Mouse (Mus musculus) heart, embryonic 15.5 days (tissue): ENCODE measurements around the gene Cdv3. TPM values are rescaled to one million over a fixed set of nuclear protein-coding genes. Genes with fewer than 3 reads are reported as not detected.
A peak's percentile ranks its signal among the peaks of the same experiment; 100 is the strongest.

Experiments
- ATAC-seq: fragments of 200-750 bp; cut with Nextera tagmentation; replicated peaks from 2 replicates; pipeline ENCODE4 v1.8.0; 2017; ENCODE audit warnings: low read depth, moderate TSS enrichment; ENCODE audit not compliant: insufficient number of reproducible peaks, insufficient read depth, low FRiP score
- H3K27ac ChIP-seq: fragments of 300-500 bp; sonication (generic); 2 replicates; pipeline ENCODE4 v1.5.1; 2015; ENCODE audit warnings: mild to moderate bottlenecking, inconsistent platforms
- H3K27me3 ChIP-seq: fragments of 300-500 bp; sonication (generic); 2 replicates; pipeline ENCODE4 v1.6.1; 2015; ENCODE audit warnings: inconsistent platforms
- H3K36me3 ChIP-seq: fragments of 300-500 bp; sonication (generic); 2 replicates; pipeline ENCODE4 v1.6.1; 2015; ENCODE audit warnings: mild to moderate bottlenecking, inconsistent platforms
- H3K4me1 ChIP-seq: fragments of 300-500 bp; sonication (generic); replicated peaks from 2 replicates; pipeline ENCODE4 v1.6.1; 2015; ENCODE audit warnings: inconsistent platforms
- H3K4me2 ChIP-seq: fragments of 300-500 bp; sonication (generic); 2 replicates; pipeline ENCODE4 v1.6.1; 2015; ENCODE audit warnings: inconsistent platforms, mild to moderate bottlenecking, moderate library complexity
- H3K4me3 ChIP-seq: fragments of 300-500 bp; sonication (generic); 2 replicates; pipeline ENCODE4 v1.5.1; 2015; ENCODE audit warnings: mild to moderate bottlenecking, inconsistent platforms
- H3K9ac ChIP-seq: fragments of 300-500 bp; sonication (generic); 2 replicates; pipeline ENCODE4 v1.6.1; 2015; ENCODE audit warnings: mild to moderate bottlenecking, inconsistent platforms
- H3K9me3 ChIP-seq: fragments of 300-500 bp; sonication (generic); replicated peaks from 2 replicates; pipeline ENCODE4 v1.6.1; 2016; ENCODE audit warnings: inconsistent platforms
- WGBS: fragments of 180-500 bp; shearing (Covaris S2); methylation state at CpG from one replicate; pipeline ENCODE4 v1.1.7; 2015; ENCODE audit warnings: mixed read lengths; 5-methylcytosine and 5-hydroxymethylcytosine counted together
- polyA plus RNA-seq: library from polyadenylated mRNA; unstranded; fragments of >200 nt; fragmentation: Nextera tagmentation; extraction: Ambion mirVana; gene quantifications from 2 replicates; pipeline ENCODE4 v1.2.1, GENCODE M21; 2015

The Cdv3 gene
- 75.2 and 89.4 TPM in 2 replicates for polyA plus RNA-seq

GRCm38 (mm10) chr9:103365290-103366247 lies at the start of gene Cdv3:
TSS of gene Cdv3 (minus strand) at chr9:103365840.
- Histone ChIP-seq H3K4me2 (peak within 1 kb of the TSS; percentile 78), H3K27ac (peak within 1 kb of the TSS; percentile 96), H3K9ac (peak within 1 kb of the TSS; percentile 100), H3K9me3 (no peaks in the 10 kb centered on the region), H3K4me3 (peak within 1 kb of the TSS; percentile 92), H3K27me3 (no peaks in the 10 kb centered on the region), H3K36me3 (peaks cover 9% of the 10 kb centered on the region), H3K4me1 (peaks cover 25% of the 10 kb centered on the region)
- WGBS, result under 1% methylated on average over 88 of the region's 95 CpGs
- peak; percentile 97 for ATAC-seq

DNA sequence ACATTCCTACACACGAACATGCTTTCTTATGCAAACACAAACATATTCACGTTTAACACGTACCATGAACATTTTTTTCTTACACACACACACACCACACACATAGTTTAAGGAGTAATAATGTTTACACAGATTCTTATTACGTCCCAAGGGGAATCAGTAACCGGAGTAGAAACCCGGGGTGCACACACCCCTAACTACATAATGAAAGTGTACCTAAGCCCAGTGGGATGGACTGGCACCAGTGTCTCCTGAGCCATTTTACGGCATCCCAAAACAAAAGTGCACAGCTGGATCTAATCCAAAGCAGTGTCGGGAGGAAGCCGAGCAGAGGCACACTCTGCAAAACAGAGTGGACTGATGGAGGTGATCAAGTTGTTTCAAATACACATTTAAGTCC lies 47.8 kb upstream of the Cdv3 start:
- Histone ChIP-seq H3K27me3 (no peaks in the 10 kb centered on the region), H3K9me3 (no peaks in the 10 kb centered on the region), H3K36me3 (no peaks in the 10 kb centered on the region), H3K4me3 (no peak overlapping the region), H3K27ac (no peak overlapping the region), H3K9ac (no peak overlapping the region), H3K4me2 (no peak overlapping the region), H3K4me1 (no peaks in the 10 kb centered on the region)
- no peak for ATAC-seq
- WGBS, result 57% methylated on average over 9 of the region's 9 CpGs

DNA sequence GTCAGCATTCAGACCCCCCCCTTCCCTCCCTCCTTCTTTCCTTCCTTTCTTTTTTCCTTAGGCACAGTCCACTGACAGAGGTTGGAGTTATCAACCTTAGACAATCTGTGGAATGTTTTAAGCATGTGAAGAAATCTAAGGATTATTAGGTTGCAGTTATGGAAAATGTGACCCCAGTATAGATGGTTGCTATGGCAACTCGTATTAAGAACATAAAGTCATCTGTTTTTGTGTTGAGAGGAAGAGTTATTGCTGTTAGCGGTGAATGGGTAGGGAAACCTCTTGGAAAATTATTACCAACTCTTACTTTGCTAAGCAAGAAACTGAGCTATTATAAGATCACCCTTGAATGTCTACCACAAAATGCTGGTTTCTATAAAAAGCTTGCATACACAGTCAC lies 43.5 kb upstream of the Cdv3 start:
- H3K27me3 ChIP-seq, result no peaks in the 10 kb centered on the region
- H3K4me1 ChIP-seq, result no peaks in the 10 kb centered on the region
- no peak overlapping the region for H3K27ac ChIP-seq
- H3K36me3 ChIP-seq, result no peaks in the 10 kb centered on the region
- H3K9ac ChIP-seq, result no peak overlapping the region
- no peaks in the 10 kb centered on the region for H3K9me3 ChIP-seq
- H3K4me2 ChIP-seq, result no peak overlapping the region
- H3K4me3 ChIP-seq, result no peak overlapping the region
- 69% methylated on average over 2 of the region's 2 CpGs for WGBS
- no peak for ATAC-seq

GRCm38 (mm10) chr9:103408136-103408777 lies 42.6 kb upstream of the Cdv3 start:
- Histone ChIP-seq H3K9ac (no peak overlapping the region), H3K4me3 (no peak overlapping the region), H3K27ac (no peak overlapping the region), H3K9me3 (no peaks in the 10 kb centered on the region), H3K36me3 (no peaks in the 10 kb centered on the region), H3K4me1 (no peaks in the 10 kb centered on the region), H3K4me2 (no peak overlapping the region), H3K27me3 (no peaks in the 10 kb centered on the region)
- no peak for ATAC-seq
- WGBS, result 67% methylated on average over 4 of the region's 4 CpGs

GRCm38 (mm10) chr9:103403331-103403973 lies 37.8 kb upstream of the Cdv3 start:
- no peak for ATAC-seq
- no peaks in the 10 kb centered on the region for H3K27me3 ChIP-seq

DNA sequence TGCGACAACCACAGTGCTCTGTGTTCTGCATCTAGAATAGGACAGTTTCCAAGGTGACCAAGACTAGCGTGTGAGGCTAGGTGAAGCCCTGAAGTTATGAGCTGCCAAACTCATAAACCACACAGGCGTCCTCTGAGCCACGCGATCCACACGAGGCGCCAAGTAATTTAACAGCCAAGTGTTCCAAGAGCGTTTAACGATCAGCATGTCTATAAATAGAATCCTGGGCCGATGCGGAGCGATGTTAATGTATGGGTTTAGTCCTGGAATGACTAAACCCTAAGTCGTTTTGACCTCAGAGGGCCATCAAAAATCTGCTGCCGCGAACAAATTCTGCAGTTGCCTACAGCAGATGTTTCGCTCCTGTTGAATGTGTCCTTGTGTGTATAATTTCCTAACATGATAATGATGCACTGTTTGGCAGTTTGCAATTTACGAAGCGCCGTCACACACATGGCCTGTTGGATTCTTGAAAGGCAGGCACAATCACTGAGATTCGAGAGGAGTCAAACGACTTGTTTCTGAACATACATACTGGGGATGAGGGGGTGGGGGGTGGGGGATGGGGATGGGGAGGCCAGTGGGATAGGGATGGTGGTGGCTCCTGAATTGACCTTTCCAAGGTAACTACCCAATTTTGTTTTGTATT lies 33.0 kb upstream of the Cdv3 start:
- no peak for ATAC-seq
- H3K27me3 ChIP-seq, result no peaks in the 10 kb centered on the region
- no peaks in the 10 kb centered on the region for H3K36me3 ChIP-seq
- 0 out of 2 replicates have a peak overlapping the region, but pooled peaks have one; percentile 5 for H3K4me3 ChIP-seq
- H3K4me2 ChIP-seq, result peak overlapping the region; percentile 21; the same call in 1 of the 2 replicates
- 53% methylated on average over 21 of the region's 21 CpGs for WGBS
- no peaks in the 10 kb centered on the region for H3K9me3 ChIP-seq
- H3K4me1 ChIP-seq, result peaks cover 6% of the 10 kb centered on the region
- H3K9ac ChIP-seq, result no peak overlapping the region
- peak overlapping the region; percentile 19 for H3K27ac ChIP-seq

More at GRCm38 (mm10) chr9:103403331-103403973, 37.8 kb upstream of the Cdv3 start:
- H3K9me3 ChIP-seq, result no peaks in the 10 kb centered on the region
- no peak overlapping the region for H3K9ac ChIP-seq
- H3K4me3 ChIP-seq, result no peak overlapping the region
- no peak overlapping the region for H3K4me2 ChIP-seq
- H3K4me1 ChIP-seq, result peaks cover 4% of the 10 kb centered on the region
- WGBS, result 60% methylated on average over 4 of the region's 4 CpGs
- no peak overlapping the region for H3K27ac ChIP-seq
- H3K36me3 ChIP-seq, result no peaks in the 10 kb centered on the region

DNA sequence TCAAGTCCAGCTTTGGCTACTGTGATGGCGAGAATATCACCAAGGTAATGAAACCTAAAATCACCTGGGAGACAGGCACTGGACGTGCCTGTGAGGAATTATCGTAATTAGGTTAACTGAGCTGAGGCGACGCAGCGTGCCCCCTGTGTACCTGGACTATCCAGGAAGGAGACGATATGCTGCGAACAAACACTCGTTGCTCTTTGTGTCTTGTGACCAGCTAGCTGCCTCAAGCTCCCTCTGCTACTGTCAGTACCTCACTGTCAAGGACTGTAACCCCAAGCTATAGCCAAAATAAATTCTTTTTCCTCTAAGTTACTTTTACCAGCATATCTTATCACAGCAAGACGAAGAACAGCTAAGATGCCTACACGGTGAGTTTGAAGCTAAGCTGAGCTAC lies 27.6 kb upstream of the Cdv3 start:
- Histone ChIP-seq H3K36me3 (no peaks in the 10 kb centered on the region), H3K27ac (no peak overlapping the region), H3K4me2 (no peak overlapping the region), H3K4me1 (peaks cover 11% of the 10 kb centered on the region), H3K9me3 (no peaks in the 10 kb centered on the region), H3K27me3 (no peaks in the 10 kb centered on the region), H3K9ac (no peak overlapping the region), H3K4me3 (no peak overlapping the region)
- ATAC-seq, result no peak
- WGBS, result 83% methylated on average over 11 of the region's 11 CpGs

DNA sequence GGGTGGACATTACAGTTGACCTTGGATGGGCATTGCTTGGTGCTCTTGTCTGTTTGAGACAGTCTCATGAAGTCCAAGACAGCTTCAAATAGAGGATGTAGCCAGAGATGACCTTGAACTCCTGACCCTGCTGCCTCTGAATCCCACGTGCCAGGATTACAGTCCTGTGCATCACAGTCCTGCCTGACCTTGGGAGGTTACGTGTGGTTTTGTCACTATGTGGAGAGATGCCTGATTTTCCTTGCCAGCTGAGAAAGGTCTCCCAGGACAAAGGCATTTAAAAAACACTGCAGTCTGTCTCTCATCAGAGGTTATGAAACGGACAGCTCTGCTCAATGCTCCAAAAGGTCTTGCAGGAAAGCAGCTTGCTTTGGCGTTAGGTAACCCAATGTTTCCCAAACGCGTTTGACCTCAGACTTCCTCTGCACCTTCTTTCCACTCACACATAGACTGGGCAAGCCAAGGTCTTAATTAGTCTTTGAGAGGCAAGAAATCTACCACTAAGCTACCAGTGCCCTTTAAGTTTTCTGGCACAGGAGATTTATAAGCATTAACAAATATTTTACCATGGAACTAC lies 26.2 kb upstream of the Cdv3 start:
- WGBS, result 53% methylated on average over 6 of the region's 6 CpGs
- Histone ChIP-seq H3K36me3 (no peaks in the 10 kb centered on the region), H3K27ac (no peak overlapping the region), H3K4me2 (no peak overlapping the region), H3K27me3 (no peaks in the 10 kb centered on the region), H3K4me1 (peaks cover 20% of the 10 kb centered on the region), H3K9ac (no peak overlapping the region), H3K4me3 (no peak overlapping the region), H3K9me3 (no peaks in the 10 kb centered on the region)
- no peak for ATAC-seq

- H3K9me3 ChIP-seq, result no peaks in the 10 kb centered on the region
- no peak for ATAC-seq
- no peak overlapping the region for H3K27ac ChIP-seq
- no peak overlapping the region for H3K9ac ChIP-seq
- no peaks in the 10 kb centered on the region for H3K36me3 ChIP-seq
- H3K4me2 ChIP-seq, result no peak overlapping the region
- peaks cover 24% of the 10 kb centered on the region for H3K4me1 ChIP-seq
- H3K4me3 ChIP-seq, result no peak overlapping the region
- WGBS, result 85% methylated on average over 6 of the region's 6 CpGs
- no peaks in the 10 kb centered on the region for H3K27me3 ChIP-seq
These were observed 23.6 kb upstream of the Cdv3 start for GRCm38 (mm10) chr9:103389261-103389660.

- Histone ChIP-seq H3K4me2 (no peak overlapping the region), H3K27ac (no peak overlapping the region), H3K9me3 (no peaks in the 10 kb centered on the region), H3K27me3 (no peaks in the 10 kb centered on the region), H3K9ac (no peak overlapping the region), H3K4me3 (no peak overlapping the region), H3K36me3 (no peaks in the 10 kb centered on the region), H3K4me1 (peaks cover 24% of the 10 kb centered on the region)
- ATAC-seq, result no peak
- 60% methylated on average over 10 of the region's 10 CpGs for WGBS
These were observed 21.5 kb upstream of the Cdv3 start for GRCm38 (mm10) chr9:103387011-103387653.
